Mouse (Mus musculus) frontal cortex, postnatal 14 days (tissue): ENCODE measurements at regions not wholly inside any gene's neighbourhood (a gene's known extent, or its start where the extent isn't known, plus 50 kb on each side); places are given as distances from the start of the nearest gene placed in this dataset.

Experiments
- DNase-seq, 2 experiments: peaks; one replicate each; pipeline ENCODE4 v3.0.0; 2022; ENCODE audit warnings: low spot score in 2 of 2

GRCm38 (mm10) chr13:54847764-54848183 lies 58.6 kb downstream of the Tspan17 start:
- DNase-seq = no peak

GRCm38 (mm10) chr13:54851131-54851530 lies 62.0 kb downstream of the Tspan17 start:
- no peak for DNase-seq

GRCm38 (mm10) chr13:54855333-54856238 lies 66.4 kb downstream of the Tspan17 start:
- DNase-seq = no peak

GRCm38 (mm10) chr13:54862931-54863330 lies 73.8 kb downstream of the Tspan17 start:
- DNase-seq = no peak

- DNase-seq = no peak
These were observed 74.9 kb downstream of the Tspan17 start for GRCm38 (mm10) chr13:54864048-54864447.

- no peak for DNase-seq
These were observed 77.2 kb upstream of the Unc5a start for GRCm38 (mm10) chr13:54872004-54872403.

- DNase-seq = no peak
These were observed 75.3 kb upstream of the Unc5a start for GRCm38 (mm10) chr13:54873882-54874281.

- no peak for DNase-seq
These were observed 74.7 kb upstream of the Unc5a start for GRCm38 (mm10) chr13:54874291-54875200.

- no peak for DNase-seq
These were observed 72.7 kb upstream of the Unc5a start for GRCm38 (mm10) chr13:54876556-54876955.

GRCm38 (mm10) chr13:54877656-54878055 lies 71.6 kb upstream of the Unc5a start:
- no peak for DNase-seq

GRCm38 (mm10) chr13:54879325-54879724 lies 69.9 kb upstream of the Unc5a start:
- DNase-seq = peak in 1 of 2 experiments; percentile 35

GRCm38 (mm10) chr13:54880204-54880603 lies 69.0 kb upstream of the Unc5a start:
- no peak for DNase-seq

GRCm38 (mm10) chr13:54882781-54883180 lies 66.4 kb upstream of the Unc5a start:
- DNase-seq = no peak

GRCm38 (mm10) chr13:54883748-54884708 lies 65.2 kb upstream of the Unc5a start:
- DNase-seq = no peak

GRCm38 (mm10) chr13:54884709-54885460 lies 64.3 kb upstream of the Unc5a start:
- DNase-seq = no peak

GRCm38 (mm10) chr13:54887366-54887921 lies 61.8 kb upstream of the Unc5a start:
- DNase-seq = peak; percentile 29 to 44

- no peak for DNase-seq
These were observed 61.2 kb upstream of the Unc5a start for GRCm38 (mm10) chr13:54888021-54888420.

- no peak for DNase-seq
These were observed 59.4 kb upstream of the Unc5a start for GRCm38 (mm10) chr13:54889684-54890399.

- DNase-seq = no peak
These were observed 56.6 kb upstream of the Unc5a start for GRCm38 (mm10) chr13:54892572-54892971.

GRCm38 (mm10) chr13:54893651-54894050 lies 55.6 kb upstream of the Unc5a start:
- DNase-seq = no peak
